Mouse (Mus musculus) olfactory bulb, adult 2 months (tissue): ENCODE measurements around the gene Naa16. TPM values are rescaled to one million over a fixed set of nuclear protein-coding genes. Genes with fewer than 3 reads are reported as not detected.

Experiments
- H3K27ac ChIP-seq: fragments of 200-500 bp; 2 replicates; pipeline ENCODE4 v1.5.1; 2012; ENCODE audit warnings: low read depth, low read length; ENCODE audit not compliant: insufficient read depth
- H3K4me1 ChIP-seq: fragments of 200-500 bp; 2 replicates; pipeline ENCODE4 v1.6.1; 2012; ENCODE audit warnings: low read length; ENCODE audit not compliant: control insufficient read depth, insufficient read depth
- H3K4me3 ChIP-seq: fragments of 200-500 bp; 2 replicates; pipeline ENCODE4 v1.5.1; 2012; ENCODE audit warnings: mild to moderate bottlenecking, low read depth, low read length, moderate library complexity; ENCODE audit not compliant: insufficient read depth
- CTCF ChIP-seq: fragments of 200-500 bp; IDR thresholded peaks from 2 replicates; pipeline ENCODE4 v1.5.1; 2012; ENCODE audit warnings: low read depth, mild to moderate bottlenecking, low read length, moderate library complexity; ENCODE audit not compliant: insufficient read depth
- POLR2A ChIP-seq: fragments of 200-500 bp; IDR thresholded peaks from 2 replicates; pipeline ENCODE4 v1.6.1; 2012; ENCODE audit warnings: mild to moderate bottlenecking, low read depth, low read length, moderate library complexity; ENCODE audit not compliant: insufficient read depth
- WGBS: fragments of 180-500 bp; shearing (Covaris S2); methylation state at CpG from one replicate; pipeline ENCODE4 v1.1.7; 2018; 5-methylcytosine and 5-hydroxymethylcytosine counted together
- polyA plus RNA-seq: library from polyadenylated mRNA; stranded (reverse); fragments of >200 nt; gene quantifications from 2 replicates; pipeline ENCODE4 v1.2.4, GENCODE M21; 2012; ENCODE audit warnings: low replicate concordance; ENCODE audit not compliant: missing spikeins, insufficient read depth, insufficient read length

The Naa16 gene
- polyA plus RNA-seq, 1 experiment = not detected

DNA sequence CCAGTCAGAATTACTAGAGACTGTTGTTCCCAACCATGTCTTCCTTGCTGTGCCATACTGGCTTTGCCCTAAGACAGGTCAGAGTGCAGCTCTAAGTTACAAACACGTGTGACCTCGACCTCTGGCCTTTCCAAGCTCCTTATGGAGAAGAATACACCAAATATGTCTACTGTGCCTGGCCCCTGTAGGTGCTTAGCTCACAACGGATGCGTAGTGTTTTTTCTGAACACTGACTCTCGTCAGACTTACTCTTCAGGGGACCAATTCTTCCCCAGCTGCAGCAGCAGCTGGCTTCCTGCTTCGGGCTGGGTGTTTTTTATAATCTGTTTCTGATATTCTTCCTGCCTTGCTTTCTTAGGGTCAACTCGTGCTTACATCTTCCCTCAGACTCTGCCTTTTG is 74.7 kb downstream of the Naa16 start:
- WGBS = 59% methylated on average over 7 of the region's 7 CpGs
- Histone ChIP-seq H3K27ac (no peak overlapping the region), H3K4me1 (no peaks in the 10 kb centered on the region), H3K4me3 (no peak overlapping the region)
- TF ChIP-seq CTCF (no peak), POLR2A (no peak)

GRCm38 (mm10) chr14:79314245-79315010 is 76.2 kb downstream of the Naa16 start:
- 82% methylated on average over 12 of the region's 12 CpGs for WGBS
- TF ChIP-seq CTCF (no peak), POLR2A (no peak)

GRCm38 (mm10) chr14:79313439-79314175 is 77.0 kb downstream of the Naa16 start:
- H3K27ac ChIP-seq = no peak overlapping the region
- TF ChIP-seq POLR2A = no peak
- no peak for TF ChIP-seq CTCF
- 69% methylated on average over 8 of the region's 8 CpGs for WGBS
- H3K4me3 ChIP-seq = no peak overlapping the region
- no peaks in the 10 kb centered on the region for H3K4me1 ChIP-seq

More at GRCm38 (mm10) chr14:79314245-79315010, 76.2 kb downstream of the Naa16 start:
- no peak overlapping the region for H3K4me3 ChIP-seq
- H3K27ac ChIP-seq = no peak overlapping the region
- H3K4me1 ChIP-seq = no peaks in the 10 kb centered on the region

- TF ChIP-seq CTCF (no peak), POLR2A (no peak)
- Histone ChIP-seq H3K4me3 (no peak overlapping the region), H3K27ac (no peak overlapping the region), H3K4me1 (no peaks in the 10 kb centered on the region)
- 82% methylated on average over 4 of the region's 4 CpGs for WGBS
These were observed 77.9 kb downstream of the Naa16 start for GRCm38 (mm10) chr14:79312719-79313118.

DNA sequence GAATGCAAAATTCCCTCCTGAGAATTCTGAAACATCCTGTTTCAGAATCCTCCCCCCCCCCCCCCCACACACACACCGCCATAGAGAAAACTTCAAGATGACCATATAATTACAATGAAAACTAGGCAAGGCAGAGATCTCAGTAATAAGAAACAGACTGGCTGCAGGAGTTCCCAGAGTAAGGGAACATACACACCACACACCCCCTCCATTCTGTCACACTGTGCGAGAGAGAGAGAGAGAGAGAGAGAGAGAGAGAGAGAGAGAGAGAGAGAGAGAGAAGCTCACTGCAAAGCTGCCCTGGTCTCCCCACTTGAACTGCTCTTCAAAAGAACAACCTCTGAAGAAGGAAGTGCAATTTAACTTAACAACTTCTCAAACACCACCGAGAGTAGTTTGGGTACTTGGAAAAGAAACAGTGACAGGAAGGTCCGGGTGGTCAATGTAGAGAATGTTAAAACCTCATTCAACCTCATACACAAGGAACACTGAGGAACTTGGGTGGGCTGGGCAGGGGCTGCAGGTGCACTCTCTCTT is 78.6 kb downstream of the Naa16 start:
- Histone ChIP-seq H3K27ac (no peak overlapping the region), H3K4me1 (no peaks in the 10 kb centered on the region), H3K4me3 (no peak overlapping the region)
- WGBS = 44% methylated on average over 4 of the region's 4 CpGs
- TF ChIP-seq POLR2A (no peak), CTCF (no peak)

- H3K27ac ChIP-seq = no peak overlapping the region
- no peaks in the 10 kb centered on the region for H3K4me1 ChIP-seq
- no peak overlapping the region for H3K4me3 ChIP-seq
- TF ChIP-seq POLR2A (no peak), CTCF (no peak)
- 88% methylated on average over 4 of the region's 4 CpGs for WGBS
These were observed 81.5 kb downstream of the Naa16 start for GRCm38 (mm10) chr14:79309115-79309514.

DNA sequence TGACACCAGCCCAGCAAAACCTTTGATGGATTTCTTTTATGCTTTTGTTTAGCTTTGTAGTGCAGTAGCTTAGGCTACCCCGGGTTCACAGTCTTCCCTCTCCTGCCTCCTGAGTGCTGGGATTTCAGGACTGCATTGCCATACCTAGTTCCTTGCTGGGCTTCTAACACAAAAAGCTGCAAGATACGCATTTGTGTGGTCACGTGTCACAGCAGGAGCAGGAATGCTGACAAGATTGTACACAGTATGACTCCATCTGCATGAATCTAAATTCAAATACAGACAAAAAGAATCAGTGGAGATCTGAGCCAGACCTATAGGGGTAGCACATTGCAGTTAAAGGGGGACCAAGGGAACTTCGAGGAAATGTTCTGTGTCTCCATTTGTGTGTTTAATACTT is 82.2 kb downstream of the Naa16 start:
- WGBS = 40% methylated on average over 4 of the region's 4 CpGs
- TF ChIP-seq POLR2A (no peak), CTCF (no peak)
- Histone ChIP-seq H3K27ac (no peak overlapping the region), H3K4me1 (no peaks in the 10 kb centered on the region), H3K4me3 (no peak overlapping the region)

DNA sequence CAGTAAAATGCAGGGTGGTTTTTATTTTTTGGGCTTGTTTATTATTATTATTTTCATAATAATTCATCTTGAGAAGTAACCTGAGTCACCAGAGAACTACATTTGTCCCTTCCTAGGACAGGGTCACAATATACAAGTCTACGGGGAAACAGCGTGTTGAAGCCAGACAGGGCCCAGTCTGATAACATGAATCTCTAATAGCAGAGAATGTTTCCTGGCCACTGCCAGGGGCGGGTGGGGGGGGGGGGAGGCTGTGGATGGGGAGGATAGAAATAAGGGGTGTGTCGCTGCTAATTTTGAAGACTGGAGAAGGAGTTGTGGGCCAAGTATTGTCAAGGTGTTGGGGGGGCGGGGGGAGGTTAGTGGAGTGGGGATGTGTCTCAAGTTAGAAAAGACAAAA is 82.7 kb downstream of the Naa16 start:
- TF ChIP-seq CTCF (no peak), POLR2A (no peak)
- H3K27ac ChIP-seq = no peak overlapping the region
- H3K4me3 ChIP-seq = no peak overlapping the region
- no peaks in the 10 kb centered on the region for H3K4me1 ChIP-seq
- 79% methylated on average over 5 of the region's 5 CpGs for WGBS

- TF ChIP-seq POLR2A (no peak), CTCF (no peak)
- no peak overlapping the region for H3K27ac ChIP-seq
- WGBS = 97% methylated on average over 7 of the region's 7 CpGs
- H3K4me3 ChIP-seq = no peak overlapping the region
- no peaks in the 10 kb centered on the region for H3K4me1 ChIP-seq
These were observed 83.4 kb downstream of the Naa16 start for GRCm38 (mm10) chr14:79307138-79307537.
